Mouse (Mus musculus) naive thymus-derived CD4-positive, alpha-beta T cell, adult 2 months (primary cell): ENCODE measurements around the gene Hist1h4h.
"Not testable (repeated sequence)": the region's sequence is repeated elsewhere in the genome, so short reads cannot be mapped to it uniquely, and the experiment has no call there.

Experiments used
- DNase-seq: peaks from one replicate; pipeline ENCODE4 v3.0.0-alpha.2; 2011; ENCODE audit warnings: low read depth

Hist1h4h gene

DNA sequence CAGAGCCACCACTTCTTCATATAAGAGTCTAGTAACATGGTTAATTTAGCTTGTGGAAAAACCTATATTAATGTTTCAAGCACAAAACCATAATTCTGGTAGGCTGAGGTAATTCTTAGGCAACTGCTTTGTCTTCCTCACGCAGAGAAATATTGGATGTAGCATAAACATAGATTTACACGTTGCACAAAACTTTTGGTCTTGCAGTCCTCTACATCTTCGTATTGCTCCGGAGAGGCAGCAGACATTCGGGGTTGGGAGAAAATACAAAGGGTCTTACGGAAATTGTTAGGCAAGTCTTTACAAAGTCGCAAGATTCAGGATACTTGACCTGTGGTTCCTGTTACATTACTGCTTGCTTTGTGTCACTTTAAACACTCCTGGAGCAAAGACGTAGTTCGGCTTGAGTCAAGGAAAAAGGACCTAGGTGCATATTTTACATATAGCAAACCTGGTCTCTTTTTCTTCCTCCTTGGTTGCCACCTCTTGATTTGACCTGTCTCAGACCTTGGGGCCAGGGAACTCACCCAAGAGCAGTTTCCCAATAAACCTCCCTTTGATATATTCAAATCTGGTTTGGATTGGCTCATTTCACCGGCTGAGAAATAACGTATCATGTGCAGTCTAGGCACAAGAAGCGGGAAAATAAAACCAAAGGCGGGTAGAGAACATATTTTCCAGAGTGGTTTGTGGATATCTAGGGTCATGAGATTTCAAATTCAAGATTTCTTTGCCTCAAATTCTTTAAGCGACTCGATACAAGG, 3.7 kb downstream of the Hist1h4h start:
- no peak for DNase-seq

DNA sequence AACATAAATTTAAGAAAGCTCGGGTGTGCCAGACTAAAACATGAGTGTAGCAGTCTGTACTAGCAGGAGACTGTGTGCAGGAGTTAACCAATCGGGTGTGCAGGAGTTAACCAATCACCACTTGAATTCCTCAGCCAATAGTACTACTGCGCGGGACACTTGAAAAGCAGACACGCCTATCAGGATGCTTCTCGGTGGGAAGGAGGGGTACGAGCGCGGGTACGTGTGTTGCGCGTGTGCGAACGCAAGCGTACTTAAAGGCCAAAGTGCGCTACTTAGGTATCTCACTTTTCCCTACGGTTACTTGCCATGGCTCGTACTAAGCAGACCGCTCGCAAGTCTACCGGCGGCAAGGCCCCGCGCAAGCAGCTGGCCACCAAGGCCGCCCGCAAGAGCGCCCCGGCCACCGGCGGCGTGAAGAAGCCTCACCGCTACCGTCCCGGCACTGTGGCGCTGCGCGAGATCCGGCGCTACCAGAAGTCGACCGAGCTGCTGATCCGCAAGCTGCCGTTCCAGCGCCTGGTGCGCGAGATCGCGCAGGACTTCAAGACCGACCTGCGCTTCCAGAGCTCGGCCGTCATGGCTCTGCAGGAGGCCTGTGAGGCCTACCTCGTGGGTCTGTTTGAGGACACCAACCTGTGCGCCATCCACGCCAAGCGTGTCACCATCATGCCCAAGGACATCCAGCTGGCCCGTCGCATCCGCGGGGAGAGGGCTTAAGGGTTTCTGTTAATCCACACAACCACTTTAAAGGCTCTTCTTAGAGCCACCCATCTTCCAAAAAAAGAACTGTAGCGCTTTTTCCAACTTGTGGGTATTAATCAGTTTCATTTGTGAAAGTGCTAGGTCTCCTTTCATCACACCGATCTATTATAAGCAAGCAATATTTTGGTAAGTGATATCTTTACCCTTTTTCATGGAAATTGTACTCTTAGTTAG, 4.6 kb downstream of the Hist1h4h start, which contains the start of gene Hist1h3g:
TSS of gene Hist1h3g (plus strand) at position 286 of the 939 bp plus-strand sequence.
- DNase-seq: peak; percentile 91

DNA sequence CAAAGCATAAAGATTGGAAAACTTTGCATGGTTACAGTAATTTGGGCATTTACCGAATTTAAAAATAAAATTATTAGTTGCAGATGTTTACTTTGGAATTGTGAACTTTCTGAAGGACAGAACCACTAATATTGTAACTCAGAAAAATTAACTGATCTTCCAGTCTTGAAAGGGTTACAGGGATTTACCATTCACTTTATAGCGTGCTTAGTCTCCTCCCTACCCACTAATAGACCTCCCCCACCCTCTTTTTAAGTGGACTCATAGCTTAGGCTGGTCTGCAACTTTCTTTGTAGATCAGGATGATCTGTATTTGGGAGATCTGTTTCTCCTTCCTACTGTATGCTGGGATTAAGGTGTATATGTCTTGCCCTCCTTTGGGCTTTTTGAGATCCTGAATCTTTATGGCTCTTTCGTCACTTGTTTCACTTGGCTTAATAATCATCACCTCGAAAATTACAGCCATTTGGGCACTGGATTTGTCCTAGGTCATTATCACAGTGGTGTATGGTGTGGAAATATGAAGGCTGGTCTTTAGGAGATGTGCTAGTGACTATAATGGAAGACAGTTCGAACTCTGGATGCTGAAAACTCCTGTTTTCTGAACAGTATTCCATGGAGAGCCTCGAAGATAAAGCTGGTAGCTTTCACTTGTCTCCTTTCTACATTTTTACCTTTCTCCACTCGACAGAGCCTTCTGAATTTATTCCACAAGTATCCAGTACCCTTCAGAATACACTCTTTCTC, 5.4 kb downstream of the Hist1h4h start:
- DNase-seq: no peak

DNA sequence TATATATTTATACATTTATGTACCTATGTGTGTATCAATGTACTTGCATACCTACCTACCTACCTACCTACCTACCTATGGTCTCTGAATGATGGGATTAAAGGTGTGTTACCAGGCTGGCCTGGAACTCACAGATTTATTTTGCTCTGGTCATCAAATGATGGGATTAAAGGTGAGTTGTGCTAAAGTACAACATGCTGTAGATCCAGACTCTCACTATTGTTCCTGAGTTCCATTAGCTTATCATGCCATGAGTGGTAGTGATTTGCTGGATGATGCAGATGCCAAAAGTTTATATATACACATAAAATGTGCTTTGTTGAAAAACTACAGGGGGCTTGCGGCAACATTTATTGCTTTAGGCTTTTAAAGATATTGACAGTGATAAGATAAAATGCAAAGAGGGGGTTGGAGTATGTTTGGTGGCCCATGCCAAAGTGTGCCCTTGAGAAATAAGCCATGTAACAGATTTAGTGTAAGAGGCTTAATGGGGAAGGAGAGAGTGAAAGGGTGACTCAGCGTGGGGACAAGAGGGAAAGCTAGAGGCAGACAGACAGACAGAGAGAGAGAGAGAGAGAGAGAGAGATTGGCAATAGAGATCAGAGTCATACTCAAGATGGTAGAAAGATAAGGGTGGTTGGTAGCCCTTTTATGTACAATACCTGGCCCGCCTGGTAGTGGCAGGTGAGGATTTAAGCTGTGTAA, 6.3 kb downstream of the Hist1h4h start:
- DNase-seq: no peak

DNA sequence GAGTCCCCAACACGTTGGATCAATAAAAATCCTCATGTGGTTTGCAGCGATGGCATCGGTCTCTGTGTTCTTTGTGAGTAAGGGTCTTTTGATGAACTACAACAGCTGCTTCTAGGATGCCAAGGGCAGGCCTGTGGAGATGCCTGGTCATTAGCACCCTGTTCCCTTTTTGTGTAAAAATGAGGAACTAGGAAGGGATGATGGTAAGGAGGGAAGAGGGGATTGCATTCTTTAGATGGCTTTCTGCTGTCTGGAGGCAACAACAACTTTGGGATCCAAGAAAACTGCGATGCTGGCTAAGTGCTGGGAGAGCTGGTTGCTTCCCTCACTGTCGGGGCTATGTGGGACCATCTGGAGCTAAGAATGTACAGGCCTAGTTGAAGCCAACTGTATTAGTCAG, 7.4 kb downstream of the Hist1h4h start:
- no peak for DNase-seq

DNA sequence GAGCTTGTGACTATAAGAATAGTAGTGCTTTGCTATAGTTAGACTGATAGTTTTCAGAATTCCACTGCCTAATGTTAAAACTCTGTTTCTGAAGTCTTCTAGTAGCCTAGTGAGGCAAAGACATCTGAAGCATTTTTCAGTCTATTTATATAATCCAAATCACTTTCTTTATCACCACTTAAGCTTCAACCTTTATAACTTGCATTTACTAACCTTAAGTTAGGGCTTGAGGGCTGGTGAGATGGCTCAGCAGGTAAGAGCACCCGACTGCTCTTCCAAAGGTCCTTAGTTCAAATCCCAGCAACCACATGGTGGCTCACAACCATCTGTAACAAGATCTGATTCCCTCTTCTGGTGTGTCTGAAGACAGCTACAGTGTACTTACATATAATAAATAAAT, 9.0 kb downstream of the Hist1h4h start:
- DNase-seq: not testable (repeated sequence)

DNA sequence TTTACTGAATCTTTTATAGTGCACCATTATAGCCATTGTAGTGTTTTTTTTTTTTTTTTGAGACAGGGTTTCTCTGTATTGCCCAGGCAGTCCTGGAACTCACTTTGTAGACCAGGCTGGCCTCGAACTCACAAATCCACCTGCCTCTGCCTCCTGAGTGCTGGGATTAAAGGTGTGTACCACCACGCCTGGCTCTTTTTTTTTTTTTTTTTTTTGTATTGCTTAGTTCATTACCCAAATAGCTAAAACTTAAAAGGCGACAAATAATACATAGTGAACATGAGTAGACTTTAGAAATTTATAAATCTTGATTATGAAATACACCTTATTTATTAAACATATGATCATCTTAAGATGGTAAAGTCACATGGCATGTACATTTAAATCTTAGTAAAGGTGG, 10.6 kb downstream of the Hist1h4h start:
- DNase-seq: no peak

DNA sequence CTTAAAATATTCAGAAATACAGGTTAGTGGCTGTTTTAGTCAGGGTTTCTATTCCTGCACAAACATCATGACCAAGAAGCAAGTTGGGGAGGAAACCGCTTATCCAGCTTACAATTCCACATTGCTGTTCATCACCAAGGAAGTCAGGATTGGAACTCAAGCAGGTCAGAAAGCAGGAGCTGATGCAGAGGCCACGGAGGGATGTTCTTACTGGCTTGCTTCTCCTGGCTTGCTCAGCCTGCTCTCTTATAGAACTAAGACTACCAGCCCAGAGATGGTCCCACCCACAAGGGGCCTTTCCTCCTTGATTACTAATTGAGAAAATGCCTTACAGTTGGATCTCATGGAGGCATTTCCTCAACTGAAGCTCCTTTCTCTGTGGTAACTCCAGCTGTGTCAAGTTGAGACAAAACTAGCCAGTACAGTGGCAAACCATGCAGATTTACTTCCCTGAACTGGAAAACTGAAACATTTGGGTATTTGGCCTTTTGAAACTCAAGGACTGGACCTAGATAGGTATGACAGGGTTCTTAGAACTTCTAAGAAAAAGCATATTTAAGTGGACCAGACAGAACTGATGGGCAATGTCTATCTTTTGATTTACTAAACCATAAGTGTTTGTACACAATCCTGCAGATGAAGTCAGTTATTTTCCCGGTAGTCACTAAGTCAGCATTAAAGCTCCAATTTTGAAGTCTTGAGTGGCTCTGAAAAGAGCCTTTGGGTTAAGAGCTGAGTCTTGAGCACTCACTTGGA, 11.6 kb downstream of the Hist1h4h start:
- peak; percentile 41 for DNase-seq

DNA sequence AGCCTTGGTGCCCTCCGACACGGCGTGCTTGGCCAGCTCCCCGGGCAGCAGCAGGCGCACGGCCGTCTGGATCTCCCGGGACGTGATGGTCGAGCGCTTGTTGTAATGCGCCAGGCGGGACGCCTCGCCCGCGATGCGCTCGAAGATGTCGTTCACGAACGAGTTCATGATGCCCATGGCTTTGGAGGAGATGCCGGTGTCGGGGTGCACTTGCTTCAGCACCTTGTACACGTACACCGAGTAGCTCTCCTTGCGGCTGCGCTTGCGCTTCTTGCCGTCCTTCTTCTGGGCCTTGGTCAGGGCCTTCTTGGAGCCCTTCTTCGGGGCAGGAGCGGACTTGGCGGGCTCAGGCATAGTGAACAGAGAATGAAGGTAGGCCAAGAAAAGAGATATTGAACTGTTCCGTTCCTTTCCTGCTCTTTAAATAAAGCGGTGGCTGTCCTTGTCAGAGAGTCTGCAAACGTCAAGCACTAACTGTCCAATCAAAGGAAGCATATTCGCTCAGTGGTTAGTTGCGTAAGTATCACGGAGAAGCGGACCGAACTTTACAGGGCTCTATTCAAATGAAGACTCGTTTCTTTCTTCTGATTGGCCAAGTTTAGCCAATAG, 12.3 kb downstream of the Hist1h4h start, which contains the start of gene Hist1h2bh:
TSS of gene Hist1h2bh (minus strand) at position 394 of the 609 bp plus-strand sequence.
- DNase-seq: peak; percentile 94

DNA sequence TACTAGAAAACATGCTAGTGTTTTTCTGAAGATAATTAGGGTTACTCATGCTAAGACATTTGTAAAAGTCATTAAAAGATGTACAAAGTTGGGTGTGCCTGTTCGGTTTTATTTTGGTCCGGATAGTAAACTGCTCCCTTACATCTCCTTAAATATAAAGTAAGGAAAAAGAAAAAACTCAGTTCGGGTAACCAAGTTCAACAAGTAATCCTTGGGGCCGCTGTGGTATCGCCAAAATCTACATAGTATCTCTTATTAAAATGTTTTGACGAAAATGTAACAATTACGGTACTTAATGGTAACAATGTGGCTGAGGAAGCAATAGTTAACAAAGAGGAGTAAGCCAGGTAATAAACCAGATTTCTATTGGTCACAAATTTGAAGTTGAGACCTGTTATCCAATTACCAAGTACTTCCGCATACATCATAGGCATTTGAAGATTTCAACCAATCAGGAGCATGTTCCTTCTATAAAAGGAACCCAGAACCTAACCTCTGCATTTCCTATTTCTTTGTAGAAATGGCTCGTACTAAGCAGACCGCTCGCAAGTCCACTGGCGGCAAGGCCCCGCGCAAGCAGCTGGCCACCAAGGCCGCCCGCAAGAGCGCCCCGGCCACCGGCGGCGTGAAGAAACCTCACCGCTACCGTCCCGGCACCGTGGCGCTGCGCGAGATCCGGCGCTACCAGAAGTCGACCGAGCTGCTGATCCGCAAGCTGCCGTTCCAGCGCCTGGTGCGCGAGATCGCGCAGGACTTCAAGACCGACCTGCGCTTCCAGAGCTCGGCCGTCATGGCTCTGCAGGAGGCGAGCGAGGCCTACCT, 13.3 kb downstream of the Hist1h4h start, which contains the start of gene Hist1h3f:
TSS of gene Hist1h3f (plus strand) at position 88 of the 822 bp plus-strand sequence.
- DNase-seq: peak; percentile 97

DNA sequence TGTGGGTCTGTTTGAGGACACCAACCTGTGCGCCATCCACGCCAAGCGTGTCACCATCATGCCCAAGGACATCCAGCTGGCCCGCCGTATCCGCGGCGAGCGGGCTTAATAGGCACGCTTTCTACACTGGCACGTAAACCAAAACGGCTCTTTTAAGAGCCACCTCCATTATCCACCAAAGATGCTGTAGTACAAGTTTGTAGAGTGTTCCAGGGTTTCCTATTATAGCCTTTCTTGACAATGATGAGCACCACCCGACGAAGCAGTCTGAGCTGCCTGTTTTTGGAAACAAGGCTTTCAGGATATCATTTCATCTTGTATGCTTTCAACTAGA, 13.9 kb downstream of the Hist1h4h start:
- peak; percentile 63 for DNase-seq

DNA sequence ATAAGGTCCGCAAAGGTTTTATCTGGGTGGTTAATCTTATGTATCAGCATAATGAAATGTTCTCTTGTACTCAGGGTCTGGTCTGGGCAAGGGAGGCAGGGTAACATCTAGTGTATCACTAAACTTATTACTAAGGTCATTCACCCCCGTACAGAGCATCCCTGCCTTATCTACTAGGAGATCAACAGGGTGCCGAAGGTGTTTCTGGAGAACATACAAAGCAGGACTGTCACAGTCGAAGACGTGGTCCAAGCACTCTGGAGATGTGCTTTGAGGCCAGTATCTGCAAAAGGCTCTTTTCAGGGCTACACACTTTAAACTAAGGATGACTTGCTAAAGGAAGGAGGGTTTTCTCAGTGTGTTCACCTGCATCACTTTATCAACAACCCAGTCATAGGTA, 15.8 kb downstream of the Hist1h4h start:
- DNase-seq: no peak

DNA sequence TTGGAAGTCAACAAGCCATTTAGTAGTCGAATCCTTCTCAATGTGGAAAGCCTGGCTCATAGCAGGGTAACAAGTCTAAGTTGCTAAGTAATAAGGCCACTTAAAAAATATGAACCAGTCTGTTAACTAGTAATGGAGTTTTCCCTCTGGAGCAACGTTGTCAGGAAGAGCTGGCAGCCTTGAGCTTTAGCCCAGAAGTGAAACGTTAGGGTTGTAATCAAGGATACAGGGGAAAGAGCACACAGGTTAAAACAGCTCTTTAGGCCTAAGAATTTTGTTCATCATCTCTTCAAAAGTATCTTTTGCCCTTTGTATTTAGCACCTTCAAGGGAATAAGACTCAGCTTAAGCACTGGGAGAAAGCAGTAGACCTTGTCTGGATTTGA, 19.9 kb downstream of the Hist1h4h start:
- DNase-seq: no peak

DNA sequence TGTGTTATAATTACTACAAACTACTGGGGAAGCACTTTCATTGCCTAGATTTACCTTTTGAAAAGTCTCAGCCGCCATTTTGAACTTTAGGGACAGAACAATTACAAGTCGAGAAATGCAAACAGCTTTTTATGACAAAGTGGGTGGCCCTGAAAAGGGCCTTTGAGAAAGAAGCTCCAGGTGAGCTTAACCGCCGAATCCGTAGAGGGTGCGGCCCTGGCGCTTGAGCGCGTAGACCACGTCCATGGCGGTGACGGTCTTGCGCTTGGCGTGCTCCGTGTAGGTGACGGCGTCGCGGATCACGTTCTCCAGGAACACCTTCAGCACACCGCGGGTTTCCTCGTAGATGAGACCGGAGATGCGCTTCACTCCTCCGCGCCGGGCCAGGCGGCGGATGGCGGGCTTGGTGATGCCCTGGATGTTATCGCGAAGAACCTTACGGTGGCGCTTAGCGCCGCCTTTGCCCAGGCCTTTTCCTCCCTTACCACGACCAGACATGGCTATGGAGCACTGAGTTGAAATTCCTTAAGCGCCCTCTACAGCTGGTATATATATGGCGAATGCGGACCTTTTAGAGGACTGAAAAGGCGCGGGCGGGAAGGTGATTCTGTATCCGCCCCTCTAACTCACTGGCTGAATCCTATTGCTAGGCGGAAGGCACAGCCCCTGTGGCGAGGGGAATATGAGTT, 20.4 kb downstream of the Hist1h4h start, which contains the start of gene Hist1h4f:
TSS of gene Hist1h4f (minus strand) at position 503 of the 689 bp plus-strand sequence.
- DNase-seq: peak; percentile 91

DNA sequence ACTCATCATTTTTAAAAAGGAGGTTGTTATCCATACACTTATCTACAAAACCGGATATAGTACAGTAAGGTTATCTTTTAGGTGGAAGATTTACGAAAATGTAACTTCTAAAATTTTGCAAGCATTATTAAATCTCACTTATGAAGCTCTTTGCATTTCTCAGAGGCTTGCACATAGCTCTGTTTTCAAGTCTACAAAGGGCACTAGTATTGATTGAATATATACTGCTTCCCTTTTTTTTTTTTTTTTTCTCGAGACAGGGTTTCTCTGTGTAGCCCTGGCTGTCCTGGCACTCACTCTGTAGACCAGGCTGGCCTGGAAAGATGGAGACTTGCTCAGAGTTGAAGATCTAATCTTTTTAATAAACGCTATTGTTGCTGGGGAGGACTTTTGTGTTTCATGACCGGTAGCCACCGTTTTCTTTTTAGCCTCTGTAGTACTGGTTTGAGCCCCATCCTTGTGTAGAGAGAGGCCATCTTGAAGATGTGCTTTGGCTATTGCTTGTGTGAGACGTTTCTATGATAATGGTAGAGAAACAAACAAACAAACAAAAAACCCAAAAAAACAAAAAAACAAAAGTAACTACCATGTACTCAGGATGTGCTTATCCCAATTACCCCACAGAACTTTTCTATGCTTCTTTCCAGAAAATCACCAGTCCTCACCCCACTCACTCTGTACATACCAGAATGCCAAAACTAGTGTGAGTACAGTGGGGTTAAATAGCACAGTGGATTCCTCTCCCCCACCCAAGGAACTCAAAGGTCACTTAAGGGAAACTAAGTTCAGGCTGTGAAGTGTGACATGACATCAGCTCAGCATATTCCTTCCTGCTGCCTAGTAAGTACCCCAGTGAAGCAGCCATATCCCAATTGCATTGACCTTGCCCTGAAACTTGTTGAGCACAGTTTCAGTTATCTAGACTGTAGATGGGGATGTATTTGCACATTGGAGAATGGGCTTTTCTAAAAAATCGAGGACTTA, 21.4 kb downstream of the Hist1h4h start:
- no peak for DNase-seq

DNA sequence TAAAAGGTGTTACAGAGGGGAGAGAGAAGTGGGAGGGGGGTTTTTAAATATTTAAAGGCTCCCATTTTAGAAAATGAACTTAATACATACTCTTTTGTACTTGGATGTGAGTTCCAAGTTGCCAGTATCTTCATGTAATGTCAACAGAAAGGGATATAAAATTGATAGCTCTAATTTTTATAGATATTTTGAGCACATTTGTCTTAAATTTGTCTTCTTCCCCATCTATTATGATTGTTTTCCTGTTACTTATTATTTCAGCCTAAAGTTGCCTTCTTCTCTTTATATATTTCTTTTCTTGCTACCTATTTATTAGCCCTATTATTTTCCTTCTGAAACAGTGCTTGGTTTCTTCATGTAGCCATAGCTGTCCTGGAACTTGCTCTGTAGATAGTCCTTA, 22.1 kb downstream of the Hist1h4h start, which contains the start of gene Hist1h1d:
TSS of gene Hist1h1d (plus strand) at position 301 of the 400 bp plus-strand sequence.
- no peak for DNase-seq

DNA sequence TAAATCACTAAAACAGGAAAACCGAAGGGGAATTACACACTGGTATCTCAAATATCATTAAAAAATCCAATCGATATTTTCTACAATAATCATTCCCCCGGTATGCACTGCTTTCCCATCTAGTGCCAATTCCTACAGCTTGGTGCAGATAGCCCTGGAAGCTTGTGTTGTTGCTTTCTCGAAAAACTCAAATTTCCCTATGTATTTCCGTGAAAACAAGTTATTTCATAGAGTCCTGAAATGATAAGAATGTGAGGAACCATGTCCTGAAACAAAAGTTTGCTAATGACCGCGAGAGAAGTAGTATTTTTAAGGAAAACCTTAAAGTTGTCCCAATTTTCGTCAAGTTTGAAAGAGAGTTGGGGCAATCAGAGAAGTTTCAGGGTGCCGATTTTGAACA, 23.5 kb downstream of the Hist1h4h start:
- no peak for DNase-seq
